Comparison of ENCODE assay signal across 21 mouse cellular contexts in the genomic region with DNA sequence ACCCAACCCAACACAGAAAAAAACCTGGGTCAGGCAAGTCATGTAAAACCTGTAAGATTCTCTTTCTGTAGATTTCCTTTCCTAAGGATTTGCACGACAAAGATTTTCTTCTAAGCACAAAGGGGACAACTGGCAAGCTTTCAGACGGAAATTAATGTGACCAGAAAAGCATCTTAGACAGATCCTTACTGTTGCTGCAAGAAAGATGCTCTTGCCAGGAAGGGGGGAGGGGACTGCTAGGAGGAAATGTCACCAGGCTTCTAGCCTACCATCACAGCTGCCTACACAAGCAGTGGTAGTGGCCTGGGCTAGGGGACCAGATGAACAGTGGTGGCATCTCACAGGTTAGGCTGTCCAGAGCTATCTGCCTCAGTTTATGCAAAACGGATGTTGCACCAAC.
A peak's percentile ranks its signal among the peaks of the same experiment; 100 is the strongest.
DNase-seq lines count a peak whose midpoint lies in the region; ATAC-seq and TF ChIP-seq lines count a peak whose summit lies in the region.
"Had no signal": no experiment of that assay in that cellular context is flagged by ENCODE, and none has a peak within 500 bp of the region (broad histone marks: within the 10 kb centered on the region; RNA-seq: fewer than 3 reads in every experiment).

No protein-coding gene starts in this region.

- H3K9me3 ChIP-seq in kidney, postnatal 0 days (replicated peaks; ENCODE audit: low read length) = no peaks in the 10 kb centered on the region
- H3K9me3 ChIP-seq: forebrain, embryonic 13.5 days; heart, embryonic 13.5 days; limb, embryonic 15.5 days; liver, embryonic 15.5 days; neural tube, embryonic 13.5 days had no signal

- no peaks in the 10 kb centered on the region for H3K36me3 ChIP-seq in kidney, postnatal 0 days (ENCODE audit: insufficient read depth, low read length)
- H3K36me3 ChIP-seq: heart, embryonic 13.5 days; limb, embryonic 15.5 days; liver, embryonic 15.5 days; neural tube, embryonic 13.5 days had no signal

- TF ChIP-seq POLR2A in brain, embryonic 14.5 days (IDR thresholded peaks at IDR 0.05; ENCODE audit: borderline replicate concordance, extremely low read depth, insufficient read depth, insufficient read length, poor library complexity, severe bottlenecking) = no peak

- H3K4me2 ChIP-seq in kidney, postnatal 0 days (ENCODE audit: low read length) = no peak overlapping the region
- H3K4me2 ChIP-seq: forebrain, embryonic 13.5 days; heart, embryonic 13.5 days; hindbrain, embryonic 14.5 days; limb, embryonic 15.5 days; liver, embryonic 15.5 days; neural tube, embryonic 13.5 days had no signal

- no peak for TF ChIP-seq CTCF in kidney, postnatal 0 days (IDR thresholded peaks at IDR 0.05; ENCODE audit: low read depth)
- no peak for TF ChIP-seq CTCF in left cerebral cortex, adult 2 months (IDR thresholded peaks at IDR 0.05)
- TF ChIP-seq CTCF in brain, embryonic 14.5 days (IDR thresholded peaks at IDR 0.05; ENCODE audit: borderline replicate concordance, extremely low read depth, insufficient read depth, insufficient read length) = no peak

- no peaks in the 10 kb centered on the region for H3K4me1 ChIP-seq in kidney, postnatal 0 days (replicated peaks; ENCODE audit: insufficient read depth, low read length)
- H3K4me1 ChIP-seq: forebrain, embryonic 13.5 days; heart, embryonic 13.5 days; liver, embryonic 15.5 days had no signal

- intact Hi-C loops in left cerebral cortex, postnatal 4 days (cut with DNase I) = no loop called here
- intact Hi-C loops in left cerebral cortex, adult 2 months (cut with DNase I) = no loop called here

- 63% methylated on average over 3 of the region's 3 CpGs for WGBS in kidney, postnatal 0 days

- no peak for ATAC-seq in kidney, postnatal 0 days (replicated peaks; ENCODE audit: low FRiP score, low read depth)
- ATAC-seq: forebrain, embryonic 13.5 days had no signal

- H3K27ac ChIP-seq in kidney, postnatal 0 days = no peak overlapping the region
- H3K27ac ChIP-seq in left cerebral cortex, adult 2 months = no peak overlapping the region
- H3K27ac ChIP-seq: forebrain, embryonic 13.5 days; heart, embryonic 13.5 days; hindbrain, embryonic 14.5 days; limb, embryonic 15.5 days; liver, embryonic 15.5 days; neural tube, embryonic 13.5 days had no signal

- H3K4me3 ChIP-seq in kidney, postnatal 0 days (replicated peaks; ENCODE audit: low read depth, low read length) = no peak overlapping the region
- no peak overlapping the region for H3K4me3 ChIP-seq in left cerebral cortex, adult 2 months
- H3K4me3 ChIP-seq: erythroblast, embryonic 14.5 days; forebrain, embryonic 13.5 days; heart, embryonic 13.5 days; limb, embryonic 15.5 days; liver, embryonic 15.5 days; neural tube, embryonic 13.5 days had no signal

- H3K9ac ChIP-seq in kidney, postnatal 0 days (ENCODE audit: low read depth, low read length) = no peak overlapping the region
- H3K9ac ChIP-seq: forebrain, embryonic 13.5 days; heart, embryonic 13.5 days; hindbrain, embryonic 14.5 days; limb, embryonic 15.5 days; liver, embryonic 15.5 days; neural tube, embryonic 13.5 days had no signal

- DNase-seq in kidney, postnatal 0 days (ENCODE audit: low spot score) = peak; percentile 38
- no peak for DNase-seq in kidney, postnatal 36 days
- DNase-seq in left cerebral cortex, postnatal 4 days = peak; percentile 13
- DNase-seq in left cerebral cortex, adult 2 months (ENCODE audit: extremely low spot score in 1 of 2, low spot score in 2 of 2) = no peak
- DNase-seq in ES-CJ7 (ENCODE audit: low read depth, low spot score) = peak; percentile 11
- DNase-seq in brain, embryonic 14.5 days (ENCODE audit: low read depth) = peak; percentile 29
- DNase-seq in cerebellum, adult 11-12 months = no peak
- DNase-seq: adrenal gland, adult 8-10 months; gastrocnemius, postnatal 14 days; heart, adult 18-20 months; midbrain, embryonic 14.5 days; right cerebral cortex, postnatal 14 days; thymus, postnatal 36 days had no signal

- no peaks in the 10 kb centered on the region for H3K27me3 ChIP-seq in kidney, postnatal 0 days (ENCODE audit: insufficient read depth, low read length)
- H3K27me3 ChIP-seq: CH12.LX; forebrain, embryonic 13.5 days; liver, embryonic 15.5 days; neural tube, embryonic 13.5 days had no signal

Comparison
In these comparisons a context has a peak if more than half of its experiments do, and no peak if none do; other contexts are left out.
1. DNase-seq: peak in kidney, postnatal 0 days (single experiment), left cerebral cortex, postnatal 4 days (single experiment), ES-CJ7 (single experiment) and brain, embryonic 14.5 days (single experiment); none in kidney, postnatal 36 days (0 of 2), left cerebral cortex, adult 2 months (0 of 2) and cerebellum, adult 11-12 months (single experiment).